Mouse (Mus musculus): ENCODE results near the gene Gm5580. TPM values are rescaled to one million over a fixed set of nuclear protein-coding genes. Genes with fewer than 3 reads are reported as not detected.
"Not testable (repeated sequence)": the region's sequence is repeated elsewhere in the genome, so short reads cannot be mapped to it uniquely, and the experiment has no call there.

Gm5580 gene
- polyA plus RNA-seq (2012; rRNA removed) = 0.08 TPM in 1 of 2 replicates, not detected in the other

DNA sequence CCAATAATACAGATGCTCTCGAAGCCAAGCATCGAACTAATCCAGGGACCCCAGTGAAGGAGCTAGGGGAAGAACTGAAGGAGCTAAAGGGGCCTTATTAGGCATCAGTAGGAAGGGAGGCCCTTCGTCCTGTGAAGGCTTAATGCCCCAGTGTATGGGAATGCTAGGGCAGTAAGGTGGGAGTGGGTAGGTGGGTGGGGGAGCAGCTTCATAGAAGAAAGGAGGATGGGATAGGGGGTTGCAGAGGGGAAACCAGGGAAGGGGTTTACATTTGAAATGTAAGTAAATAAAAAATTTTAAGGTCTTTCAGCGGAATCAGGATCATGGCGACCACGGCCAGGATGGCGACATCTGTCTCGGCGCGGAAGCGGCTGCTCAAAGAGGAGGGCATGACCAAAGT is at the start of gene Gm5580:
Gene Gm5580, plus strand, starts transcription at position 301 of the 400 bp plus-strand sequence.
- DNase-seq (ENCODE audit: extremely low spot score in 1 of 2, low spot score in 1 of 2) = not testable (repeated sequence)

DNA sequence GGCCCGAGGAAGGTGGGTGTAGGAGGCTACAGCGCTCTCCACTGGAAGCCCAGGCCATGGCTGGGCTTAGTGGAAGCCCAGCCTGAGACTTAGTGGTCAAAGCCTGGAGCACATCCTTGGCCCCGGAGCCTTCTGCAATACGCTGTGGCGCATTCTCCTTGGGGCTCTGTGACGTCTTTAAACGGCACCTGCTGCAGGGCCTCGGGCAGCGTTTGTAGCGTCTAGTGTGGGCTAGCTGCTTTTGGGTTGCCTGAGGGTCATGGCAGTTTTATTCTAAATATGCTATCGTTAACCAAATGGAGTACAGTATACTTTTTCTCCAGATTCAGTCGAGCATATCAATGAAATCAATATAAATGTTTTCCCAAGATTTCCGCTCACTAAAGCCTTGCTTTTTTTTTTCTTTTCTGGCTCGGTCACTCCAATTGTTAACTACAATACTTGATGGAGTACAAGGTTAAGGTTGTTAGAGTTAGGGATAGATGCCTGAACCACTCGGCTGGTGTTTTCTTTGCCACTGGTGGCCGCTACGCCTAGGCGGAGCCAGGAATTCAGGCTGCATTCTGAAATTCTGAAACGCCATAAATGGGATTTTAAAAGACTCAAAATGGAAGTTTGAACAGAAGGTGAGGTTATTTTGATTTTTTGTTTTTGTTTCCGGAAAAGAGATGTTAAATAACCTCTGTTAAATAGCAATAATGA is 44.5 kb upstream of the Gm5580 start, which contains the start of gene Olfr212:
Gene Olfr212, plus strand, starts transcription at position 215 of the 702 bp plus-strand sequence.
- DNase-seq (ENCODE audit: extremely low spot score in 1 of 2, low spot score in 1 of 2) = not testable (repeated sequence)

DNA sequence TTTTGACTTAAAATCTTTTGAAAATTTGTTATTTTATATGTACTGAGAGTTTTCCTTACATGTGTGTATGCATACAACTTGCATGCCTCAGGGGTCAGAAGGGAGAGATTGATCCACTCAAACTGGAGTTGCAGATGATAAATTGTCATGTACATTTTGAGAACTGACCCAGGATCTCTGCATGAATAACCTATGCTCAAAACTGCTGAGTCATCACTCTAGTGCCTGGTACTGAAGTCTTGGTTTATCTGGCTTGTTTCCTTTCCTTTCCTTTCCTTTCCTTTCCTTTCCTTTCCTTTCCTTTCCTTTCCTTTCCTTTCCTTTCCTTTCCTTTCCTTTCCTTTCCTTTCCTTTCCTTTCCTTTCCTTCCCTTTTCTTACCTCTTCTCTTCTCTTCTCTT is 36.1 kb upstream of the Gm5580 start:
- DNase-seq (ENCODE audit: extremely low spot score in 1 of 2, low spot score in 1 of 2) = no peak

DNA sequence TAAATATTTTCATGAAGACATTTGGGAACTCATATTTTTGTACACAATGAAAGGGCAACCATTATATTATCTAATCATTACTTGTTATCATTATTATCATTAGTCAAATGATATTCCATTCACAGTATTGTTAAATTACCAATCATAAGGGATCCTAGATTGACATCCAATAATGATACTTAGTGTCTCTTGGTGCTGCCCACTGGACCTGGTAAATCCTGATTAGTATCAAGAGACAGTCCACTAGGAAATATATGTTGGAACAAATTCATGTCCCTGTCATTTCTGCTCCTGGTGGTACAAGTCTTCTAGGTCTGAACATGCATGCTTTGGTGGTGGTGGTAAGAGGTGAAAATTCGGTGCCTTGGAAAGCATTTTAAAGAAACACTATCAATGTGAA is 12.8 kb upstream of the Gm5580 start, which contains the start of gene Olfr213:
Gene Olfr213, plus strand, starts transcription at position 301 of the 400 bp plus-strand sequence.
- no peak for DNase-seq (ENCODE audit: extremely low spot score in 1 of 2, low spot score in 1 of 2)

DNA sequence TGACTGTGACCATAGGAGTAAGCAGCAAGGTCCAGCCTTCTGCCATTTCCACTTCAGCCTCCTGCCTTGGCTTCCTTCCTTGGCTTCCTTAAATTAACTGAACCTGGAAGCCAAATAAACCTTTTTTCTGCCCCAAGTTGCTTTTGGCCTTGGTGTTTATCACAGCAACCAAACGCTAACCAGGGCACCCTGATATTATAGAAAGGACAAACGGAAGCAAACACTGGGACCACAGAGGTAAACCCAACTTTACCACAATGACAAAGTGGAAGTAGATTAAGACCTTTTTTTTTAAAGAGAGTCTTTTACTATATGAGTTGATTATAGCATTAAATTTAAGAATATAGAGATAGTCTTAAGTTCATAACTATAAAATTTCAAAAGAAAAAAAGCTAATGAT is 8.4 kb upstream of the Gm5580 start:
- no peak for DNase-seq (ENCODE audit: extremely low spot score in 1 of 2, low spot score in 1 of 2)

DNA sequence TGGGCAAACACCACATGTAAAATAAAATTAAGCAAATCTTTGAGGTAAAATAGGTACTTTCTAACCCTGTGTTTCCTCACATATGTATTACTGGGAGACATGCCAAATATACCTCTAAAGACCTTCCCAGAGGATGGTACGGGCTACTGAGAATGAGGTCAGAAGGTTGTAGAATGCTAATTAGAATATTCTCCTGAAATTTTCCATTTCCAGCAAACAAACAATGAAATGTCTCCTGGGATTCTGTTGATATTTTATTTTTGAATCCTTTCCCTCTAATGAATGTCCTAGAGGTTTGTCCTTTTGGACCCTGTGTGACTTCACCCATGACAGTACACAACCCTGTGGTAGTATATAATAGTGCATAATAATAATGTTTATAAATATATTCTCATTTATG is 3.0 kb downstream of the Gm5580 start, which contains the start of gene Olfr214:
Gene Olfr214, plus strand, starts transcription at position 301 of the 400 bp plus-strand sequence.
- DNase-seq (ENCODE audit: extremely low spot score in 1 of 2, low spot score in 1 of 2) = no peak

DNA sequence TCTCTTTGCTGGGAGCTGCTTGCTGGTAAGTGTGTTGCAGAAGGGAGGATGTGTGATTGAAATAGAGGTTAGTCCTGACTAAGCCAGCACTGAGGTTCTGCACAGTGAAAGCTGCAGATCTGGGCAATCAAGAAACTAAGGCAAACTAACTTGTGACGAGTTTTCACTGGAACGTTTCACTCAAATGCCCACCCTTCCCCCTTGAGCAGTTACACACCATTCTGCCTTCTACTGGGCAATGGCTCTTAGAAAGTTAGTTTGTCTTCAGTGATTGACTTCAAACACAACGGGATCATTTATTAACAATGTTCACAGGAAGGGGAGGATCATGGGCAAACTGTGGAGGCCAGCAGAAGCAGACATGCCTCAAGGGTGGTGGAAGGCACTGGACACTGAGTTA is 4.0 kb downstream of the Gm5580 start:
- DNase-seq (ENCODE audit: extremely low spot score in 1 of 2, low spot score in 1 of 2) = no peak

DNA sequence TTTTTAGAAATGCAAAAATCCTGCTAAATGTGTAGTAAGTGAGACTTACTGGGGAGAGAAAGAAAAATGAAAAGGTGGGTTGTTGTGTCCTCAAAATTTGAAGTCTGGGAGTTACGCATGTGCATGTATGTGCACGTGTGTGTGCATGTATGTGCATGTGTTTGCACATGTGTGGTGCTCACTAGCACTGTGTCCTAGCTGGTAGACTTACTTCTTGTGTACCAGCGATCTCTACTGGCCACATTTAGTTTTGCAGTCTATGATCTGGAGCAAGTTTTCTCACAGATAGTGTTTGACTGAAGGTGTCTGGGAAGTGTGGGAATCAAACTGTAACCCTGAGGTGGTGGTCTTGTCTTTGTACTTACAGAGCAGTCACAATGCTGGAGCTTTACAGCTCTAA is 18.9 kb downstream of the Gm5580 start:
- peak in 1 of 2 experiments; percentile 59 for DNase-seq (ENCODE audit: extremely low spot score in 1 of 2, low spot score in 1 of 2)

DNA sequence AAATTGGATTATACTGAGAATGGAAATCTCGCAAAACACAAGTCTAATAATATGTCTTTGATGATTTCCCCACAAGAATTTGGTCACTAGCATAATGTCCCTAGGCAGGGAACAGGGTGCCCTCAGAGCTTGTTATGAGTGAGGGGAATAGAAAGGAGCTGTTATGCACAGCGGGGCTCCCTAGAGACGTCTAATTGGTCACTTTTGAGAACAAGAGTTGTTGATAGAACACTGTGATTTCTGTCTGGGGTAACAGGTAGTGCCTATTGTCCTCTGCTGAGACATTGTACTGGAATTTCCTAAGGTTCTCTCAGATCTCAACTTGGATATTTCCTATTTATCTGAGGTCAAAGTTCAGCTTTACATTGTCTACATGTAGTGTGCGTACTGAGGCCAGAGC is 33.2 kb downstream of the Gm5580 start, which contains the start of gene Olfr215:
Gene Olfr215, minus strand, starts transcription at position 101 of the 400 bp plus-strand sequence.
- no peak for DNase-seq (ENCODE audit: extremely low spot score in 1 of 2, low spot score in 1 of 2)

DNA sequence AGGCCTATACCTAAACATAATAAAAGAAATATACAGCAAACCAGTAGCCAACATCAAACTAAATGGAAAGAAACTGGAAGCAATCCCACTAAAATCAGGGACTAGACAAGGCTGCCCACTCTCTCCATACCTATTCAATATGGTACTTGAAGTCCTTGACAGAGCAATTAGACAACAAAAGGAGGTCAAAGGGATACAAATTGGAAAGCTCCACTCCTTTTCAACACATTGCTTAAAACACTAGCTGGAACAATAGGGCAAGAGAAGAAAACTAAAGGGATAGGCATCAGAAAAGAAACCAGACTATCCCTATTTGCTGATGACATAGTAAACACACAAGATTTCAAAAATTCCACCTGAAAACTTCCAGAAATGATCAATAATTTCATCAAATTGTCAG is 50.0 kb downstream of the Gm5580 start:
- DNase-seq (ENCODE audit: extremely low spot score in 1 of 2, low spot score in 1 of 2) = not testable (repeated sequence)

Other genes with a start within 250 kb of the Gm5580 start
- 50.9 and 54.7 TPM in 2 replicates for gene March8, start 213.1 kb upstream of the Gm5580 start, polyA plus RNA-seq (2012; rRNA removed)
- 0.74 and 1.4 TPM in 2 replicates for gene Alox5, start 90.0 kb upstream of the Gm5580 start, polyA plus RNA-seq (2012; rRNA removed)
- 0.02 TPM in 1 of 2 replicates, not detected in the other for gene Olfr211, start 62.0 kb upstream of the Gm5580 start, polyA plus RNA-seq (2012; rRNA removed)
- 0.06 and 0.19 TPM in 2 replicates for gene Olfr212, start 44.6 kb upstream of the Gm5580 start, polyA plus RNA-seq (2012; rRNA removed)
- 0.06 TPM in 1 of 2 replicates, not detected in the other for gene Olfr213, start 12.7 kb upstream of the Gm5580 start, polyA plus RNA-seq (2012; rRNA removed)
- gene Olfr214, start 3.1 kb downstream of the Gm5580 start, polyA plus RNA-seq (2012; rRNA removed) = not detected in 2 replicates
- not detected in 2 replicates for gene Olfr215, start 33.1 kb downstream of the Gm5580 start, polyA plus RNA-seq (2012; rRNA removed)
- gene Zfp422, start 77.9 kb downstream of the Gm5580 start, polyA plus RNA-seq (2012; rRNA removed) = 30.5 and 34.9 TPM in 2 replicates
- 0.88 and 1.8 TPM in 2 replicates for gene Depp1, start 99.5 kb downstream of the Gm5580 start, polyA plus RNA-seq (2012; rRNA removed)
- 8.8 TPM in 2 replicates for gene Rassf4, start 122.8 kb downstream of the Gm5580 start, polyA plus RNA-seq (2012; rRNA removed)
- 0.11 and 0.14 TPM in 2 replicates for gene Tmem72, start 165.8 kb downstream of the Gm5580 start, polyA plus RNA-seq (2012; rRNA removed)